Mouse (Mus musculus) ovary, postnatal 36 days (tissue): ENCODE results near the gene Kif26b.
A peak's percentile ranks its signal among the peaks of the same experiment; 100 is the strongest.

Experiments
- DNase-seq: peaks from one replicate; pipeline ENCODE4 v3.0.0; 2022; ENCODE audit warnings: low spot score, mixed read lengths

The Kif26b gene

DNA sequence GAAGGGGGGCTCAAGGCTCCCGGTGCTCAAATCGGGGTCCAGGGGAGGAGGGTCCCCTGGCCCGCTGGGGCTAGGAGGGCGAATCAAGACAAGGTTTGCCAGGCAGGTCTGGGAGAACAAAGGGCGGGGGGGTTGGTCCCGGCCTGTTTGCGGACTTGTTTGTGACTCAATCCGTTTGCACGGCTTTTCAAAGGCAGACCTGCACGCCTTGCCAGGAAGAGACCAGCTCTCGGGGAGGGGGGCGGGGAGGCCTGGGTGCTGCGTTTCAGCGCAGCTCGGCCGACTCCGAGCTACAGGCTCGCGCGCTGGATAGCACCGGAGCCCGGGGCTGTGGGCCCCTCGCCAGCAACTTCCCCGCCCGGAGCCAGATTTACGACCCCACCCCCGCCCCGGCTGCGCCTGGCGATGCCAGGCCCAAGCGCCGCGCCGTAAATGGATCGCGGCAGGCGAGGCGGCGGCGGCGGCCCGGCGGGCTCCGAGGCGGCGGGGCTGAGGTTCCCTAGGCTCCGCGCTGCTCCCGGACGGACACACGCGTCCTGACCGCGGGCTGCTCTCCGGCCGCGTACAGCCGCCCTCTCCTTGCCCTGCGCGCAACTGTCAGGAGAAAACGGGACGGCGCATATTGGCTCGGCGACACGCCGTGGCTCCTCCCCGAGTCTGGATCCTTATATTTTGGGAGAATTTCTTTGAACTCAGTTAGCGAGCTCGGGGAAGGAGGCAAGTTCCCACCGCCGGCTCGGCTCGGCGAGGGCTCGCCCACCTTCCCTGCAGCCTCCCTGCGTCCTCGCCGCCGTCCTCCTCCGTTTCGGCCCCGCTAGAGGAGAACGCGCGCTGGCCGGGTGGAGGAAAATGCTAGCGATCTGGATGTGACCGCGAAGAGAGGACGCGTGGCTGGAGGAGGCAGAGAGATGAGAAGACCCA, at the start of gene Kif26b:
Gene Kif26b (plus strand): TSS at position 695 of the 921 bp plus-strand sequence.
- peak; percentile 62 for DNase-seq

GRCm38 (mm10) chr1:178483854-178484253, 45.1 kb upstream of the Kif26b start:
- no peak for DNase-seq

DNA sequence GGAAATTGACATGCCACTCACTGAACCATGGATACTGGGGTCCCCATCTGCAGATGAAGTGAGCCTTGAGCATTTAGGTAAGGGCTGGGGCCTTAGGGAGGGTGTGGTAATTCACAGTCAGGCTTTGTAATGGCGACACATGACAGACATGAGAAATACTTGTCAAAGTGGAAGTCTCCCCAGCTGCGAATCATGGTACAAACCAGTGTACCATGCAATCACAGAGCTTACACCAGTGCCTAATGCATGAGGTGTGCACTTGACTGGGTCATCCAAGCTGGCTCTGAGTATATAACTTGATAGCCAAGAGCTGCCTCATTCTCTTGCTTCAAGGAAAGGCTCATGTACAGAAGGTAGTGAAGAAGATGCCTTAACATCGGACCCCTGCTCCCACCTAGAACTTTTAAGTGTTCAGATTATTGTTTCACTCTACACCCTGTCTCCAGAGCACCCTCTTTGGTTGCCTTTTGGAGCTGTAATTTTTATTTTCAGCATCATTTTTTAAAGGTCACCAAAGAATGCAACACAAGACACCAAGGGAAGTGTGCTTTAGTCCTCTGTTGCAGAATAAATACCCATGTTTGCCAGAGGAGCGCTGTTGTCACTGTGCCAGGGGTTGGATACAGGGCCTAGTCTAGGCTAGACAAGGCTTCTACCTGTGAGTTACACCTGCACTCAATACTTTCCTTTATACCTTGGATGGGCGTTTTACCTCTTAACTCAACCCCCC, 43.6 kb upstream of the Kif26b start:
- DNase-seq: no peak

DNA sequence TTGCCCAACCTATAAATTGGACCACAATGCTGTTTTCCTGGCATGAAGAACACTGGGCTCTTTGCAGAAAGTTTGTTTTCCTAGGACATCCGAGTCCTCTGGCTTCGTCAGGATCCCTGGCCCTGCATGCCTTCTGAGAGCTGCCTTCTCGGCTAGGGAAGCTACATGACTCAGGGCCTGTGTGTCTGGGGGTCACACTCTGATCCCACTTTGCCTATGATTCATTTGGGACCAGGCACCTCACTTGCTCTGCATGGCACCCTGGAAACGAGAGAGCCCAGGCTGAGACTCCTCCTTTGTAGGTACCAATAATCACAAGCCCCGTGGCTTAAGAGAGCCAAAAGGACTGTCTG, 43.1 kb upstream of the Kif26b start:
- no peak for DNase-seq

DNA sequence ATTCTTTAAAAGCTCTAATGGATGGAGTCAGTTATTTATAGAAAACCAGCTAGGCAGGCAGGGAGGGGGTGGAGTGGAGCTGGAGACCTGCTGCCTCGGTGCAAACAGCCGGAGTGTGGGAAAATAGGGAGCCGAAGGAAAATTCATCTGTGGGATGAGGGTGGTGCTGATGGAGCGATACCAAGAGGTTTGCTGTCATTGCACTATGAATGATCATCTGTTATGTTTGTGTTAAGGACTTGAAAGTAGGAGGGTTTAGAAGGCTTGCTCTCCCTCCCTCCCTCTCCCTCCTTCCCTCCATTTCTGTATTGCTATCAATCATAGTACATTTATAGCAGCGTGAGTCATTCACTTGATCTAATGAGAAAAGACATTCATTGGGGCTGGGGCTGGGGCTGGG, 42.1 kb upstream of the Kif26b start:
- no peak for DNase-seq

- no peak for DNase-seq
These were observed 39.8 kb upstream of the Kif26b start for GRCm38 (mm10) chr1:178489127-178489526.

DNA sequence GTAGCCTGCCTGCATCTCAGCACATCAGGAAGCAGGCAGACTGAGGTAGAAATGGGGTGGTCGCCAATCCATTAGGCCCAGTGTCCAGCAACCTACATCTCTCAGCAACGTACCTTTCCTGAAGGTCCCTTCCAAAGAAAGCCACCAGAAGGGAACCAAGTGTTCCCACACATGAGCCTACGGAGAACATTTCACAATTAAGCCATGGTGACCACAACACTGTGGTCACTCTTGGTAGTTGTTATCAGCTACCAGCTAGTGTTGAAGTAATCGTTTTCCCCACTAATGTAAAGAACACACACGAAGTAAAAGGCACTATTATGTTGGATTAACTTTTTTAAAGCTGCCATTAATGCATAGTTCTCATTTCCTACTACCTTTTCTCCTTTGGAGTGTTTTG, 37.2 kb upstream of the Kif26b start:
- DNase-seq: no peak

DNA sequence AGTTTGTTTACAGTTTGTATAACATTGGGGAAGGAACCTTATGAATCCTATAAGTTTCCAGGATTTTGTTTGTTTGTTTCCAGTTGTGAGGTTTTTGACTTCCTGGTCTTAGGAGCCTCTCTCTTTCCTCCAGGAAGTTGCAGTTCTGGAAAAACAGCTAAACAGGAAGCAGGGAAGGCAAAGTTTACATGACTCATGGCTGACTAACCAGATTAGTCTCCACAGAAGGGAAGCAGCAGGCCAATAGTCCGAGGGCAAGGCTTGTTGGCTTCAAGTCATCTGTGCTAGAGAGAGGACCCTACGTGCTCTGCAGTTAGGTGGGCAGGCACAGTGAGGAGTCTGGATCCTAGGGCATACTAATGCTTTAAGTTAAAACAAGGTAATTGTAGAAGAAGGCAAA, 36.4 kb upstream of the Kif26b start:
- no peak for DNase-seq

DNA sequence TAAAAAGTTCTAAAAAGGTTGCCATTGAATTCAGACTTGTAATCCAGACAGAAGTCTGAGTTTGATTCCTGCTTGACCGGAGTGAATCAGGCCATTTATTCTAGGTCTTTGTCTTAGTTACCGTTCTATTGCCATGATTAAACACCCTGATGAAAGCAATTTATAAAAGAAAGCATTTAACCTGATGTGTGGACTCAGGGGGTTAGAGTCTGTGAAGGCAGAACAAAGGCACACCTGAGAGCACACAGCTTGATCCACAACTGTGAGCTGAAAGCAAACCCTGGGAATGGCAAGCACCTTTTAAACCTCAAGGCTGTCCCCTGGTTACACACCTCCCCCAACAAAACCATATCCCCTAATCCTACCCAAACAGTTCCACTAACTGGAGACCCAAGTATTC, 32.7 kb upstream of the Kif26b start:
- DNase-seq: no peak

DNA sequence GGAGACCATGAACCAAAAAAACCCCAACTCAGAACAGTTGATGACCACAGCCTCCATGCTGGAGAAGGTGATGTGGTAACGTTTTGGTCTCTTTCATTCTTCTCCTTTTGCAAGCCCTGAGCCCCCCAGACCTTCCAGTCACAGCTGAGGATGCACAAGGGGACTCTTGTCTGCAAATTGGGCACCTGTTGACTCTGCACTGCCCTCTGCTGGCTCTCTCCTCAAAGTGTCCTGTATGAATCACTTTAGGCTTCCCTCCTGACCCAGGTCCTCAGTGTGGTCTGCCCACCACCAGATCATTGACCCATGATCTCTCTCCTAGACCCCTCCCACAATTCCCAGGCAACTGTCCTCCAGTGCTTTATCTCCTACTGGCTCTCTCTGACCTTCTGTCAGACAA, 32.1 kb upstream of the Kif26b start:
- DNase-seq: peak; percentile 30

- DNase-seq: no peak
These were observed 22.0 kb upstream of the Kif26b start for GRCm38 (mm10) chr1:178506938-178507337.

GRCm38 (mm10) chr1:178512323-178513031, 16.4 kb upstream of the Kif26b start:
- no peak for DNase-seq

- no peak for DNase-seq
These were observed 15.0 kb upstream of the Kif26b start for GRCm38 (mm10) chr1:178513954-178514353.

- no peak for DNase-seq
These were observed 13.1 kb upstream of the Kif26b start for GRCm38 (mm10) chr1:178515839-178516238.

- DNase-seq: no peak
These were observed 6.5 kb upstream of the Kif26b start for GRCm38 (mm10) chr1:178522389-178522788.

DNA sequence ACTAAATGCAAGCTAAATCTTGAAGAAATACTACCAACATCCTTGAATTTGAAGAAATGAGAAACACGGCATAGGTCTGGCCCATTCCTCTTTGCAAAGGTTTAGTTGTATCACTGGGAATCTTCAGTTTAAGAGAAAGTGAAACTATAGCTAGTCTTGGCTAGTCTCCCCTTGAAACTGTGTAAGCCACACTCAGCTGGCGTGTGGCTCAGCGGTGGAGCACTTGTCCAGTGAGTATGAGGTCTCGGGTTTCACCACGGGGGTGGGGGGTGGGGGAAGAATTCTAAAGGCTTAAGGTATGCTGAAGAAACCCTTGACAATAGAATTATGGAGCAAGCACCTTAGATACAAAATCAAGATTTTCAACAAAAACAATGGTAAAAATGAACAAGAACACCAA, 5.8 kb upstream of the Kif26b start:
- no peak for DNase-seq

DNA sequence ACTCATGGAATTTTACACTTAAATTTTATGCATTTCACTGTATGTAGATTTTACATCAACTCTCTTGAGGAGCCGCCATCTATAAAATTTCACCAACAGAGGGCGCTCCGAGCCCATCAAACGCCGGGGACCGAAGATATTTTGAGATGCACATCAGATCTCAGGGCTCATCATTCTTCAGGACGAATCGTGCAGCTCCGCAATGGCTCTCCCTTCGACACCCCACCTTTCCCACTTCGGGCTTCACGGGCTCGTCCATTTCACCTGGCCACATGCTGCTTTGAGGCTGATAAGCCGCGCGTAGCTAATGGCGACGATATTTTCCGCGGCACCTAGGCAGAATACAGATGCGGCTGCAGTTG, 1.8 kb upstream of the Kif26b start:
- peak; percentile 56 for DNase-seq

- peak; percentile 38 for DNase-seq
These were observed 1.2 kb upstream of the Kif26b start for GRCm38 (mm10) chr1:178527547-178528361.

DNA sequence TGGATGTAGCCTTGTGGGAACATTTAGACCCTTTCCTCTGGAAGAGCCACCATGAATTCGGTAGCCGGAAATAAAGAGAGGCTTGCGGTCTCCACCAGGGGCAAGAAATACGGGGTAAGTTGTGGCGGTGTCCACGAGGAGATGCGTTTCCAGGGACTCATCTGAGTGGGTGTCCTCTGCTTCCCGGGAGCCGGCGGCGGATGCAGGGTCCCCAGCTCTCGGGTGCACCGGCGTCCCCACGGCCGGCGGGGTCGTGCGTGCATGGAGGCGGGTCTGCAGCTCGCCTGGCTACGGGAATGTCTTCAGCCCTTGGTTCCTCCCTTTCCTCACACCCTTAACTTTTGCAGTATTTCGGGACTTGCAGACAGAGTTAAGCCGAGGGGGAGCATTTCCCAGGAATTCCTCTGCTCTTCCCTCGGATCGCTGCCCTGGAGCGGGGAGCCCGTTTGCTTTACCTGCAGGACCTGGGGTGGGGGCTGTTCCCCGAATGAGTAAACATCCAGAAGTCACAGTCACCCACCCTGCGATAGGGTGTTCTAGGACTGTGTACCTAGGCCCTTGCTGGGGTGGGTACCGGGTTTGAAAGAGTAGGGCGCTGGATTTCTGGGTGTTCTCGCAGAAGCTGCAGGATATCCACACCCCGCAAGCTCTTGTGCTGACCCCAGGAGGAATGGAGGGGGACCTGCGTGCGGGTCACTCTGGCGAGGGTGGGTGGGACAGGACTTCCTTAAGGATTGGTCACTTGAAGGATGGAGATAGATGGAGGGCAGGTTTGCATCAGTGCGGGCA, 781 bp downstream of the Kif26b start:
- peak; percentile 20 for DNase-seq

DNA sequence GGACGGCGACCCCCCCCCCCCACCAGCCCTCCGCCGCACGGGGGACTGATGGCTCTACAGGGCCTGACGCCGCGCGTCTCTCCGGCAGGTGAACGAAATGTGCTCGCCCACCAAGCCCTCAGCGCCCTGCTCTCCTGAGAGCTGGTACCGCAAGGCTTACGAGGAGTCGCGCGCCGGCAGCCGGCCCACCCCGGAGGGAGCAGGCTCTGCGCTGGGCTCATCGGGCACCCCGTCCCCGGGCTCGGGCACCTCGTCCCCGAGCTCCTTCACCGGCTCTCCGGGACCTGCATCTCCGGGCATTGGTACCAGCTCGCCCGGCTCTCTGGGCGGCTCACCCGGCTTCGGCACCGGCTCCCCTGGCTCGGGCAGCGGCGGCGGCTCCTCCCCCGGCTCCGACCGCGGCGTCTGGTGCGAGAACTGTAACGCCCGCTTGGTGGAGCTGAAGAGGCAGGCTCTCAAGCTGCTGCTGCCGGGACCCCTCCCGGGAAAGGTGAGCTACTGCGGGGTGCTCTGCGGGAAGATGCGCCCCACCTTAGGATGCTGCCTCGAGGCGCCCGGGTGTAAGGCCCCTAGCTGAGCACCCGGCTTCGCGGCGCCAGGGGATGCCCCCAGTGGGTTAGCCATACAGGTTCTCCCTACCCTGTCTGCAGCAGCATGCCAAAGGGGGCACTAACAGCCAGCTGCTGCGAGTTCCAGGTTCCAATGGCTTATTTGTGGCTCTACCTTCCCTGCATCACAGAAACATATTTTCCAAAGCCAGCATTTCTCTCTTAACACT, 1.6 kb downstream of the Kif26b start:
- DNase-seq: peak; percentile 87
